Mouse (Mus musculus): ENCODE measurements around the gene Imp4.
"Not testable (repeated sequence)": the region's sequence is repeated elsewhere in the genome, so short reads cannot be mapped to it uniquely, and the experiment has no call there.

The Imp4 gene

GRCm38 (mm10) chr1:34439215-34439960, at the start of gene Imp4, which contains the start of gene Ccdc115:
Imp4 (plus strand) TSS chr1:34439851.
Ccdc115 (minus strand) TSS chr1:34439672.
- peak; percentile 96 to 97 for DNase-seq

- no peak for DNase-seq
Measured at GRCm38 (mm10) chr1:34396321-34396720, 43.3 kb upstream of the Imp4 start.

- peak in 1 of 2 experiments; percentile 10 for DNase-seq
Measured at GRCm38 (mm10) chr1:34399182-34399953, 40.3 kb upstream of the Imp4 start.

GRCm38 (mm10) chr1:34428466-34428865, 11.2 kb upstream of the Imp4 start:
- no peak for DNase-seq

- DNase-seq = no peak
Measured at GRCm38 (mm10) chr1:34429281-34429680, 10.4 kb upstream of the Imp4 start.

- DNase-seq = no peak
Measured at GRCm38 (mm10) chr1:34430981-34431380, 8.7 kb upstream of the Imp4 start.

GRCm38 (mm10) chr1:34431431-34431830, 8.2 kb upstream of the Imp4 start:
- no peak for DNase-seq

GRCm38 (mm10) chr1:34432411-34432775, 7.3 kb upstream of the Imp4 start:
- DNase-seq = no peak

- DNase-seq = peak; percentile 28 to 45
Measured at GRCm38 (mm10) chr1:34432776-34433481, 6.7 kb upstream of the Imp4 start.

GRCm38 (mm10) chr1:34433891-34434521, 5.6 kb upstream of the Imp4 start:
- peak in 1 of 2 experiments; percentile 26 for DNase-seq

GRCm38 (mm10) chr1:34434660-34435160, 4.9 kb upstream of the Imp4 start:
- peak; percentile 92 to 93 for DNase-seq

- no peak for DNase-seq
Measured at GRCm38 (mm10) chr1:34435371-34436120, 4.1 kb upstream of the Imp4 start.

GRCm38 (mm10) chr1:34436374-34436773, 3.3 kb upstream of the Imp4 start:
- DNase-seq = no peak

- DNase-seq = not testable (repeated sequence)
Measured at GRCm38 (mm10) chr1:34437366-34437765, 2.3 kb upstream of the Imp4 start.

GRCm38 (mm10) chr1:34438381-34439051, 1.1 kb upstream of the Imp4 start:
- DNase-seq = no peak

- no peak for DNase-seq
Measured at GRCm38 (mm10) chr1:34439961-34440630, 445 bp downstream of the Imp4 start.

GRCm38 (mm10) chr1:34443124-34443523, 3.5 kb downstream of the Imp4 start:
- DNase-seq = no peak

GRCm38 (mm10) chr1:34458431-34458830, 18.8 kb downstream of the Imp4 start:
- DNase-seq = no peak

- DNase-seq = peak; percentile 94 to 95
Measured at GRCm38 (mm10) chr1:34459284-34460060, 19.8 kb downstream of the Imp4 start, which contains the start of gene Ptpn18. Ptpn18 (plus strand) TSS chr1:34459762.

- DNase-seq = peak; percentile 57 to 70
Measured at GRCm38 (mm10) chr1:34460061-34460441, 20.4 kb downstream of the Imp4 start.
